8 mouse cellular contexts compared by ENCODE assay signal in the genomic region with DNA sequence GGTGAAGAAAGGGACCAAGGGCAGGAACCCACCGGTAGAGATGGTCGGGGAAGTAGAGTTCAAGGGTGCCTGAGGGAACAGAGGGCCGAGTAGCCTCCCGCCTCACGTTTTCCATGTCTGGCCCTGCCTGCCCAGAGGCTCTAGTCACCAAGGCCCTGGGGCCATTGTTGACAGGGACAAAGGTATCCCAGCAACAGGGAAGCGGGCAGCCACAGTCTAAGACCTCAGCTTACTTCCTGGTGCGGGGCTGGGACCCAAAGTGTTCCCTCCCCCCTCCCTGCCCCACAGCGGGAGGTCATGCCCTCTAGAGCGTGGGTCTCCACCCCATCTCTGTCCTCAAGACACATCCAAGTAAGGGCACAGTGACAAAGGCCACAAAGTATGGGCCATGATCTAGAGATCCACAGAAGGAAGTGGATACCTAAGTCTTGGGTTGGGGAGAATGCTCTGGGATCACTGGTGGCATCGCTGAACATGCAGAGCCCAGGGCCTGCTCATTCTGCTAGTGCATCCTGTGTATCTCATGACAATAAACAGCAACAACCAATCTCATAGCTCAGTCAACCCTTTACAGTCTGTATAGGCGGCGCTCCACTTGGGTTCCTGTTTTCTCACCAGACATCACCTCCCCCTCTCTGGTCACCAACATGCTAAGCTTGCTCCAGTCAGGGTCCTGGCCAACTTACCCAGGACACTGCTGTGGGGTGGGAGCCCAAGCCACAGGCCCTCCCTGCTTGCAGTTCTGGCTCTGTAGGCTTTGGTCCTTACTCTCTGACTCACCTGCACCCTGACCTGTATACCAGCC. TPM values are rescaled to one million over a fixed set of nuclear protein-coding genes. Genes with fewer than 3 reads are reported as not detected.
DNase-seq lines count a peak whose midpoint lies in the region; ATAC-seq lines count a peak whose summit lies in the region.

4930404N11Rik (minus strand) TSS at position 145 of the 805 bp plus-strand sequence.

- H3K4me1 ChIP-seq in limb, embryonic 15.5 days: peaks cover 35% of the 10 kb centered on the region
- H3K4me1 ChIP-seq in neural tube, embryonic 13.5 days (replicated peaks): peaks cover 51% of the 10 kb centered on the region

- no peak within 1 kb of the TSS for H3K27ac ChIP-seq in limb, embryonic 15.5 days
- H3K27ac ChIP-seq in neural tube, embryonic 13.5 days (replicated peaks): peak within 1 kb of the TSS; percentile 38; the same call in 1 of the 2 replicates

- peak within 1 kb of the TSS; percentile 50 for H3K4me2 ChIP-seq in limb, embryonic 15.5 days
- H3K4me2 ChIP-seq in neural tube, embryonic 13.5 days: peak within 1 kb of the TSS; percentile 50

- H3K36me3 ChIP-seq in limb, embryonic 15.5 days: peaks cover 52% of the 10 kb centered on the region
- peaks cover 58% of the 10 kb centered on the region for H3K36me3 ChIP-seq in neural tube, embryonic 13.5 days

- peaks cover 34% of the 10 kb centered on the region for H3K27me3 ChIP-seq in limb, embryonic 15.5 days
- H3K27me3 ChIP-seq in neural tube, embryonic 13.5 days: peaks cover 32% of the 10 kb centered on the region

- H3K4me3 ChIP-seq in limb, embryonic 15.5 days: peak within 1 kb of the TSS; percentile 32
- H3K4me3 ChIP-seq in neural tube, embryonic 13.5 days: peak within 1 kb of the TSS; percentile 23; the same call in 1 of the 2 replicates

- H3K9ac ChIP-seq in limb, embryonic 15.5 days: peak within 1 kb of the TSS; percentile 23; the same call in 1 of the 2 replicates
- peak within 1 kb of the TSS; percentile 59; the same call in 1 of the 2 replicates for H3K9ac ChIP-seq in neural tube, embryonic 13.5 days

- H3K9me3 ChIP-seq in limb, embryonic 15.5 days: no peaks in the 10 kb centered on the region
- no peaks in the 10 kb centered on the region for H3K9me3 ChIP-seq in neural tube, embryonic 13.5 days

- DNase-seq in lung, adult 18-20 months: peak; percentile 57 to 65
- no peak for DNase-seq in lung, postnatal 14 days
- DNase-seq in right cerebral cortex, adult 2 months (ENCODE audit: low spot score in 2 of 2): no peak
- no peak for DNase-seq in testis, postnatal 10 days (ENCODE audit: low spot score)
- DNase-seq in kidney, adult 18-20 months: no peak

- peak; percentile 2; the same call in 1 of the 2 replicates for ATAC-seq in erythroblast, adult 5-6 weeks (replicated peaks; ENCODE audit: low FRiP score, poor library complexity, severe bottlenecking)
- ATAC-seq in limb, embryonic 15.5 days (ENCODE audit: insufficient number of reproducible peaks, low FRiP score, low TSS enrichment, low read depth): no peak
- ATAC-seq in neural tube, embryonic 13.5 days (ENCODE audit: low read depth): no peak; the same call in 1 of the 2 replicates

- WGBS in limb, embryonic 15.5 days: 33% methylated on average over 12 of the region's 12 CpGs
- 20% methylated on average over 12 of the region's 12 CpGs for WGBS in neural tube, embryonic 13.5 days

RNA-seq across cellular contexts. Expression of gene 4930404N11Rik, which starts in this region (rescaled TPM):
- 15.6 and 27.0 TPM in 2 replicates for total RNA-seq in erythroblast, adult 5-6 weeks (2015; ENCODE audit: low replicate concordance)
- total RNA-seq in erythroblast, adult 5-6 weeks (2017; ENCODE audit: low replicate concordance): 35.7 and 41.5 TPM in 2 replicates
- polyA plus RNA-seq in limb, embryonic 15.5 days (2015; fragmentation: Nextera tagmentation; extraction: Ambion mirVana): 0.60 and 1.6 TPM in 2 replicates
- polyA plus RNA-seq in neural tube, embryonic 13.5 days (2015; fragmentation: Nextera tagmentation; extraction: Ambion mirVana): 0.68 and 0.87 TPM in 2 replicates

Comparison
In these comparisons a context has a peak if more than half of its experiments do, and no peak if none do; other contexts are left out.
1. DNase-seq: peak in lung, adult 18-20 months (2 of 2); none in lung, postnatal 14 days (single experiment), right cerebral cortex, adult 2 months (0 of 2), testis, postnatal 10 days (single experiment) and kidney, adult 18-20 months (single experiment).